Mouse (Mus musculus): ENCODE results near the gene Catsper1. TPM values are rescaled to one million over a fixed set of nuclear protein-coding genes. Genes with fewer than 3 reads are reported as not detected.
"Not testable (repeated sequence)": the region's sequence is repeated elsewhere in the genome, so short reads cannot be mapped to it uniquely, and the experiment has no call there.

The Catsper1 gene
- total RNA-seq, 2 experiments from 2014 or later, result not detected

DNA sequence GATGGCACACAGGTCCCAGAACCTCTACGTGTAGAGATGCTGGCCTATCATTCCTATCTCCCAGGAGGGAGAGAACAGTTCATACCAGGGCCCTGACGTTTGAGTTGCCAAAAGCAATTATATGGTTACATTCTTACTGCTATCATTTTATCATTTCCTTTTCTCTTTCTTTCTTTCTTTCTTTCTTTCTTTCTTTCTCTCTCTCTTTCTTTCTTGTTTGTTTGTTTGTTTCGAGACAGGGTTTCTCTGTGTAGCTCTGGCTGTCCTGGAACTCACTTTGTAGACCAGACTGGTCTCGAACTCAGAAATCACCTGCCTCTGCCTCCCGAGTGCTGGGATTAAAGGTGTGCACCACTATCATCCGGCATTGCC is 13.9 kb downstream of the Catsper1 start, which contains the start of gene Cst6:
Gene Cst6, minus strand, starts transcription at position 73 of the 372 bp plus-strand sequence.
- DNase-seq (ENCODE audit: low spot score in 2 of 2), result not testable (repeated sequence)

DNA sequence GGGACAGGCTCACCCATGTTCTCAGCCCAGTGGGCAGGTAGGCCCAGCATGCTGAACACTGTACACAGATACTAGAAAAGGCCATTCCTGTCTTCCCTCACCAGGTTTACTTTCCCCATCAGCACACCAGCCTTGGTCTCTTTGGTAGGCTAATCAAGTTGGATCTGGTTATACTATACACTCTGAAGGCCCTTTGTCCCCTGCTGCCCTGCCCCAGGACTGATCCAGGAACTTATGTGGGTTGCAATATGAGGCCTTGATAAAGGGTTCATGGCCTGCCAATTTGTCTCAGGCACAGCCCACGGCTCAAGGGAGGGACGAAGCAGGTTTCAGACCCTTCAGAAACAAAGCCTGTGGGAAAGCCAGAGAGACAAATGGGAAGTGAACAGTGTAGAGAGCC is 18.1 kb downstream of the Catsper1 start:
- DNase-seq (ENCODE audit: low spot score in 2 of 2), result no peak

DNA sequence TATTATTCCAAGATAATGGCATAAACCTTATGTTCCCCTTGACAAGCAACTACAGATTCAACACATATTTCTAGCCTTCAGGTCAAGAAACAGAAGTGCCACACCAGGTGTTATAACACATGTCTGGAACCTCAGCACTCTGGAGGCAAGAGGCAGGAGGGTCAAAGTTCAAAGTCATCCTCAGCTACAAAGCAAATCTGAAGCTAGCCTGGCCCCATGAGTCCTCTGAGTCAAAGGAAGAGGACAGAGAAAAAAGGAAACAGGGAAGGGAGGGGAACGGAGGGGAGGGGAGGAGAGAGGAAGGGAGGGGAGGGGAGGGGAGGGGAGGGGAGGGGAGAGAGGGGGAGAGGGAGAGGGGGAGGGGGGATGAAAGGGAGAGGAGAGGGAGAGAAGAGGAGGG is 20.5 kb downstream of the Catsper1 start:
- no peak for DNase-seq (ENCODE audit: low spot score in 2 of 2)

DNA sequence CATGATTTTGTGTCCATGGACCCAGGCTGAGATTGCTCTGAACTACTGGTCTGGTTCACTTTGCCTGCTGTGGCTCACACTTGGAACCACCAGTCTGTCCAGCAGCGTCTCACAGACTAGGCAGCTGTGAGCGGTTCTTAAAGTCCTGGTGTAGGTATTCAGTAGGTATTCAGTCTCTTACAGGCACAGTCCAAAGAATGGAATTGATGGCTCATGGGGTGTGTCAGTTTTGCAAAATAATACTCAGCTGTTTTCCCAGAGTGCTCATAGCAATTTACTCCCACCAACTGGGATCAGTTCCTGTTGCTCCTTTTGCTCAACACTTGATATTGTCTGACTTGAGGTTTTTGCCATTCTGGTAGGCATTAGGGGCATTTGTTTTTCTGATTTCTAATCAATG is 26.6 kb downstream of the Catsper1 start:
- DNase-seq (ENCODE audit: low spot score in 2 of 2), result no peak

- DNase-seq (ENCODE audit: low spot score in 2 of 2), result no peak
These were observed 28.6 kb downstream of the Catsper1 start for GRCm38 (mm10) chr19:5364124-5364523.

DNA sequence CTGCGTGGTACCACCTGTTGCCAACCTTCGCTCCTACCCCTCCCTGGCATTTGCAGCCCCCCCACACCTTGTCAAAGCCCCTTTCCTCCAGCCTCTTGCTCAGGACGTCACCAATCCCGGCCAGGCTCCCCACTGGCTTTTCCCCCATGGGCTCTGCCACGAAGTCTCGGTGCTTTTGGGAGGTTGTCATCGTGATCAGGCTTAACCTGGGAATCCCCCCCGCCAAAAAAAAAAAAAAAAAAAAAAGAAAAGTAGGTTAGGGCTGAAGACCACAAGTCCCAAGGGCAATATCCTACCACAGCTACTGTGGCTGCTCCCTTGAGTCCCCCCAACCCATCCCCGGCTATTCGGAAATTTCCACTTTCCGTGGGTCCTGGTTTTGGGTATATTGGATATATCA is 30.2 kb downstream of the Catsper1 start:
- no peak for DNase-seq (ENCODE audit: low spot score in 2 of 2)

DNA sequence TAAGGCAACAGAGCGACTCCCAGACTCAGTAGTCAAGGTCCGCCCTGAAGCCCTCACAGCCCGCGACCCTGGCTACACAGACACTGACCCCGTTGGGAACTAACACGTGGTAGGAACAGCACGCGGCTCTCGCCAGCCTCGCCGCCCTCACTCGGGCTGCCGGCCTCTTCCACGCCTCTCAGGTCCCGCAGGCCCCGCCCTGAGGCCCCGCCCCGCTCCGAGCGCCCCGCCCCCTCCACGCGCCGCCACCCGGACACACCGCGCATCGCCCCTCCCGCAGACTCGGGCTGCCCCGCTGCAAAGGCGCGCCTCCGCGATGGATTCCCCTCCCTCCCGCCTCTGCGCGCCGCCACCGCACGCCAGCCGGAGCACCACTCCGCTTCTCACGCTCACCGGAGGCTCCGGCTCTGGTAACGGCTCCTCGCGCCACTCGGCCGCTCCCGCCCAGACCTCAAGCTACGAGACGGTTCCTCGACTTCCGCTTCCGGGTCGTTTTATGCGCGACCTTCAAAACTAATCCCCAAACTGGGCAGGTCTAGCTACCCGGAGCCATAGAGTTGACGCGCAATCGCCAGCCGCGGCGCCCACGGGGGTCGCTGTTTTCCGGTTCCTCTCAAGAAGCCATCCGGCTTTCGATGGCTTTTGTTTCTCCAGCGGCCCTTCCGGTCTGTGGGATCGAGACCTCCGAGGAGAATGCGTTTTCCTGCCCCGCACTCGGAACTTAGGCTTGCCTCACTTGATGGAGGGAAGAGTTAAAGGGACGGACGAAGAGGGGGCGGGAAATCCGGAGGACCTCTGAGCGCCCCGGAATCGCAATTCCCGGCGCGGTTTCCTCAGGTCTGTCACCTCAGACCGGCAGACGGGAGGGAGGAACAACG is 30.9 kb downstream of the Catsper1 start, which contains the start of gene Eif1ad:
Gene Eif1ad, plus strand, starts transcription at position 567 of the 878 bp plus-strand sequence.
- DNase-seq (ENCODE audit: low spot score in 2 of 2), result peak; percentile 96 to 99

DNA sequence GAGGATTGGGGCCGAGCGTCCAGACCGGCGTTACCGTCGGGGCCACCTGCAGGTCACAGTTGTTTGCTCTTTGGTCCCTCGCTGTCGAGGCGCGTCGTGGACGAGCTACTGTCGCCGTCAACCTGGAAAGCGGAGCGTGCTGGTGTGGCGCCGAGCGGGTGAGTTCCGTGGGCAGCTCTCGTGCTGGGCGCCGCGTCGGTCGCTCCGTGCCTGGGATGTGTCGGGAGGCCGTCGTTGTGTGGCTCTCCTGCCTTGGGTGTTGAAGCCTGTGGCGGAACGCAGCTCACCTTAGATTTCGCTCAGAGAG is 31.5 kb downstream of the Catsper1 start, which contains the start of gene Banf1:
Gene Banf1, minus strand, starts transcription at position 116 of the 307 bp plus-strand sequence.
- no peak for DNase-seq (ENCODE audit: low spot score in 2 of 2)

DNA sequence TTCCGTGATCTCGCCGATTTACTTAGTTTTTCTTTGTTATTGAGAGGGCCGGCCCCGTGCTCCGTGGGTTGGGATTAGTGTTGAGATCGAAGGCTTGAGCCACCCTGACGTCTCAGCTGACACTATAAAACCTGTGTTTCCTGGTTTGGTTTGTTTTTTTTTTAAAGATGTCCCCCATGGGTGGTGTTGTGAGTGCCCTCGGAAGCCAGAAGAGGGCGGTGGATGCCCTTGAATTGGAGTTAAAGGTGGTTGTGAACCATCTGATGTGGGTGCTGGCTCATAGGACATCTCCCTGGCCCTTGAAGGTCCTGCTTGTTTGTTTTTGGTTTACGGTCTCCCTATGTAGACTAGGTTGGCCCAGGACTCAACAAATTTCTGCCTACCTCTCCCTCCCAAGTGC is 31.9 kb downstream of the Catsper1 start:
- DNase-seq (ENCODE audit: low spot score in 2 of 2), result no peak

GRCm38 (mm10) chr19:5370932-5371331 is 35.4 kb downstream of the Catsper1 start:
- DNase-seq (ENCODE audit: low spot score in 2 of 2), result no peak

GRCm38 (mm10) chr19:5372724-5373123 is 37.2 kb downstream of the Catsper1 start:
- DNase-seq (ENCODE audit: low spot score in 2 of 2), result no peak

DNA sequence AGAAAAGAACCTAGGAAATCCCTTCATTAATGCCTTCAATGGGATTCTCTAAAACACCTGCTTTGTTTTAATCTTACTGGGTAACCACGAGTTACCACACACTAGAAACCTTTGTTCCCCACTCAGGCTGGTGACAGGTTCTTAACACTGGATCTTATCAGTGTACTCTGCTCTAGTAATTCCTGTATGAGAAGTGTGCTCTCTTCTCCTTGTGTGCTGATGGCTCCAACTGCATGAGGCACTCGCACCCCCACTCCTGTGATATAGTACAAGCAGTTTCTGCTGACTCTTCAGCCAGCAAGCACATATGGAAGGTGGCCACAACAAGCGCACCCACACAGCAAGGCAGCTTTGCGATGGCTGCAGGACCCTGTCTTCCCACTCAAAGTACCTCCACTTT is 38.6 kb downstream of the Catsper1 start:
- DNase-seq (ENCODE audit: low spot score in 2 of 2), result no peak

DNA sequence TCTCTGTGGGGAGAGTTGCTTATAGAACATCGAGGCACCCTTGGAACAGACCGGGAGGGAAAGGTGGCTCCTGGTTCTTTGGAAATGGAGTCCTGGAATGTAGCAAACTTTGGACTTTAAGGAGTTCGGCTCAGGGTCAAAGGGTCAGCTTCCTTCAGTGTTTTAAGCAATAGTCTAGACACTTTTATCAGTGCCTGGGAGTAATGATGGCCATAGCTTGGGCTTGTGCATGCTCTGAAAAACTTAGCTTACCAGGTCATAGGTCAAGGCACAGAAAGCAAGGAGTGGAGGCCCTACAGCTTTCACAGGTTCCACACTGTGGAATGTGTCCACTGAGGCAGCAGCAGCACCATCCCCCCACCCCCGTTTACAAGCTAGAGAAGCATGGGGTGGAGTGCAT is 39.2 kb downstream of the Catsper1 start:
- DNase-seq (ENCODE audit: low spot score in 2 of 2), result no peak

DNA sequence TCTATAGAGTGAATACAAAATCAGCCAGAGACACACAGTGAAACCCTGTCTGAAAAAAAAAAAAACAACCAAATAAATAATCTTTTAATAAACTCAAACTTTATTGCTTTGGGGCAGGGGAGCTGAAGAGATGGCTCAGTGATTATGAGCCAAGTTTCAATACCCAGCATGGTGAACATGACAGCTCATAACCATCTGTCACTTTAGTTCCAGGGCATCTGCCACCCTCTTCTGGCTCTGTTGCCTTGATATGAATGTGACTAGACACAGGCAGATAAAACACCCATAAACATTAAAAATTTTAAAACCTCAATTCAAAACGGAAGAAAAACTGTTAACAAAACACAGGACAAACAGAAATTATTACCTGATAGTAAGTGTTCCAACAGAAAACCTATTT is 41.9 kb downstream of the Catsper1 start:
- DNase-seq (ENCODE audit: low spot score in 2 of 2), result peak in 1 of 2 experiments; percentile 86

DNA sequence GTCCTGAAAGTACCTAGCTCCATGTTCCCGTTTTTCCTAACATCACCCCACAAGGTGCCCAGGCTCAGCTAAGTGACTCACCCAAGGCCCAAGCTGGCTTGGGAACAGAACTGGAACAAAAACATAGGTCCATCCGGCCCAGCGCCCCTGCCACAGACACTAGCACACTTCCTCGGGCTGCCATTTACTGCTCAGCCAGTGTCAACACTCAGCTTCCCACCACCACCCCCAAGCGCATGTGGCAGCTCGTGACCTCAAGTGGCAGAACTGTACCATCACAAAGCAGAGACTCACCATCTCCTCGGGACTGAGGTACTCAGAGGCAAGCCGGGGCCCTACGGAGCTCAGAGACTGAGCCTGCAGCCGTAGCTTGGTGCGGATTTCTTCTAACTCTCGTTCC is 47.8 kb downstream of the Catsper1 start:
- DNase-seq (ENCODE audit: low spot score in 2 of 2), result no peak

DNA sequence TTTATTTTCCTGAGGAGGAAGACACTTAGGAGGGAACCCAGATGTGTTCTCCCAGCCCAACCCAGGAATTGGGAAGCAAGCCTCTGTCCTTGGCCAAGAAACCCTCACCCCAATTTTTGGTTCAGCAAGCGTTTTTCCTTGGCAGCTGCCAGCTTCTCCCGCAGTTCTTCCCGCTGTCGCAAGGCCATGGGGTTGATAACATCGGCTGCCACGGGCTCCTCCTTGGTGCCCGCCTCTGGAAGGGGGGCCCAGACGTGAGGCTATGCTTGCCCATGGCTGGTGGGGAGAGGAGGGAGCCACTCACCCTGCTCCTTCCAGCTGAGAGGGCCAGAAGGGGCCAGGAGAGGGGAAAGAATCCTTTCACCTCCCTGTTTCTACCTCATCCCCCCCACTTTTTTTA is 49.2 kb downstream of the Catsper1 start:
- no peak for DNase-seq (ENCODE audit: low spot score in 2 of 2)

- DNase-seq (ENCODE audit: low spot score in 2 of 2), result peak in 1 of 2 experiments; percentile 34
These were observed 52.5 kb downstream of the Catsper1 start for GRCm38 (mm10) chr19:5388011-5388441.

DNA sequence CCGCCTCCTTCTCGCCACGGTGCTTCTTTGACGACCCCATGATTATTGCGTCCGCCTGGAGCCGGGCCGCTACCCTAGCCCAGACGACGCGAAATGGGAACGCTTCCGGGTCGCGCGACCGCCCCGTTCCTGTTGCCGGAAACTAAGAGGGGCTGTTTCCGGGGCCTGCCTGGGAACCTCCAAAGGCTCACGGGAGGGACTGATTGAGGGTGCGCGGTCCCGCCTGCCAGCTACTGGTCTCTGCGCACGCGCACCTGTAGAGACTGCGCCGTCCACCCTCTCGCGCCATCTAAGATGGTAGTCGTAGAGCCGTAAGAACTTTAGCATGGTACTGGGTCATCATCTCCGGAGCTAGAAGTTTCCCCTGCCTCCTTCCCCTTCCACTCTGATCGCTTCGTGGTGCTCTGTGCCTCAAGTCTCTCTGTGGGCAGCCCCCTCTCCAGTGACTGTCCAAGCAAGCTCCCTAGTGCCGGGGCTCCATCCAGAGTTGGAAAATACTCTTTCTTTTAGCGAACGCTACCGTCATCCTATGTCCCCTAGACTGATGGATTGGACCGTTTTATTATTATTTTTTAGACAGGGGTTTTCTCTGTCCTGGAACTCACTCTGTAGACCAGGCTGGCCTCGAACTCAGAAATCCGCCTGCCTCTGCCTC is 53.2 kb downstream of the Catsper1 start, which contains the start of gene Sart1:
Gene Sart1, minus strand, starts transcription at position 116 of the 655 bp plus-strand sequence.
- peak; percentile 91 to 97 for DNase-seq (ENCODE audit: low spot score in 2 of 2)

DNA sequence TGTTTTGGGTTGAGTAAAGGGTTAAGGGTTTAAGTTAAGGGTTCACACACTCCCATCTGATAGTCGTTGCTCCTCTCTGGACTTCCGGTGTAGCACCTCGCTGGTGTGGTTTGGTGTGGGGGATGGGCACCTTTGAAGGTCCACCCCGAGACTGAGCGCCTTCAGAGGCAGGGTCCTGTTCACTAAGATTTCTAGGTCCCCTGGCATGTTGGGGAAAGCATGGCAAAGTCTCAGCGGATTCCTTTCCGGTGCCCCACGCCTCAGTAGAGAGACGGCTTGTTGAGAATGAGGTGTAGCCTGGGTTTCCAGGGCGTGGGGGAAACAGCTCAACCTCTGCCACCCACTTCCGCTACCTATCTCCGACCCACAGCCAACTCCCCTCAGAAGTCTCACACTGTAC is 54.1 kb downstream of the Catsper1 start:
- no peak for DNase-seq (ENCODE audit: low spot score in 2 of 2)

- no peak for DNase-seq (ENCODE audit: low spot score in 2 of 2)
These were observed 54.9 kb downstream of the Catsper1 start for GRCm38 (mm10) chr19:5390416-5390815.

DNA sequence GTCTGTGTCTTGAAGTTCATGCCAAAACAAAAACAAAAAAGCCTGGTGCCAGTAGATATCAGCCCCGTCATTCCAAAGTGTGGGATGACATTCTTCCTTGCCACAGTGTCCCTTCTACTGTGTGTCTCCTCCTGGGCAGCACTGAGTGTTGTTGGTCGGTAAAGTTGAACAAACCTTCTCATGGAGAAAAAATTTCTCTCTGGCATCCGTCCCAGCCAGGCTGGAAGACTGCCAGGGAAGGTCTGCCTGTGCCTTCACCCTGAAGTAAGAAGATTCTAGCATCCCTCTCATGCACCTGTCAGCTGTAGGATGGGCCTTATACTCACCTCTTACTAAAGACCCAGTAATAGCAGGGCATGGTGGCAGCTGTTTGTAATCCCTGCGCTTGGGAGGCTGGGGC is 57.4 kb downstream of the Catsper1 start:
- DNase-seq (ENCODE audit: low spot score in 2 of 2), result no peak
